Mouse (Mus musculus) urinary bladder, adult 2 months (tissue): ENCODE measurements around the gene Itpripl2. TPM values are rescaled to one million over a fixed set of nuclear protein-coding genes. Genes with fewer than 3 reads are reported as not detected.

Experiments used
- DNase-seq: peaks from one replicate; pipeline ENCODE4 v3.0.0; 2022; ENCODE audit warnings: low spot score
- polyA plus RNA-seq: library from polyadenylated mRNA; depleted of rRNA; stranded (reverse); fragments of >200 nt; gene quantifications from 2 replicates; pipeline ENCODE4 v1.2.3, GENCODE M21; 2012; rRNA removed

Gene Itpripl2
- 16.6 and 19.9 TPM in 2 replicates for polyA plus RNA-seq

- peak; percentile 76 for DNase-seq
Observed at GRCm38 (mm10) chr7:118491431-118492147, at the start of gene Itpripl2. Itpripl2 (minus strand) TSS chr7:118491975.

GRCm38 (mm10) chr7:118535076-118535475 is 43.3 kb upstream of the Itpripl2 start:
- DNase-seq, result no peak

- DNase-seq, result no peak
Observed at GRCm38 (mm10) chr7:118534326-118534725, 42.6 kb upstream of the Itpripl2 start.

- DNase-seq, result peak; percentile 90
Observed at GRCm38 (mm10) chr7:118533178-118533578, 41.4 kb upstream of the Itpripl2 start, which contains the start of gene Coq7. Coq7 (minus strand) TSS chr7:118533356.

- DNase-seq, result no peak
Observed at GRCm38 (mm10) chr7:118532519-118533177, 40.9 kb upstream of the Itpripl2 start.

GRCm38 (mm10) chr7:118526967-118527366 is 35.2 kb upstream of the Itpripl2 start:
- DNase-seq, result no peak

- no peak for DNase-seq
Observed at GRCm38 (mm10) chr7:118522077-118522476, 30.3 kb upstream of the Itpripl2 start.

- DNase-seq, result no peak
Observed at GRCm38 (mm10) chr7:118519661-118520060, 27.9 kb upstream of the Itpripl2 start.

GRCm38 (mm10) chr7:118518687-118519086 is 26.9 kb upstream of the Itpripl2 start:
- peak; percentile 73 for DNase-seq

GRCm38 (mm10) chr7:118517819-118518218 is 26.0 kb upstream of the Itpripl2 start:
- no peak for DNase-seq

- no peak for DNase-seq
Observed at GRCm38 (mm10) chr7:118508556-118508955, 16.8 kb upstream of the Itpripl2 start.

GRCm38 (mm10) chr7:118503844-118504243 is 12.1 kb upstream of the Itpripl2 start:
- DNase-seq, result no peak

- no peak for DNase-seq
Observed at GRCm38 (mm10) chr7:118502333-118502732, 10.6 kb upstream of the Itpripl2 start.

GRCm38 (mm10) chr7:118499784-118500435 is 8.1 kb upstream of the Itpripl2 start:
- DNase-seq, result no peak

GRCm38 (mm10) chr7:118498984-118499783 is 7.4 kb upstream of the Itpripl2 start:
- no peak for DNase-seq

- no peak for DNase-seq
Observed at GRCm38 (mm10) chr7:118494892-118495579, 3.3 kb upstream of the Itpripl2 start.

- DNase-seq, result no peak
Observed at GRCm38 (mm10) chr7:118493892-118494291, 2.1 kb upstream of the Itpripl2 start.

- no peak for DNase-seq
Observed at GRCm38 (mm10) chr7:118490666-118491430, 927 bp downstream of the Itpripl2 start.

GRCm38 (mm10) chr7:118489706-118490665 is 1.8 kb downstream of the Itpripl2 start:
- no peak for DNase-seq
